Mouse (Mus musculus) liver, postnatal 0 days (tissue): Measurements from ENCODE around the gene Lifr.

Source experiments
- CTCF ChIP-seq: sonication (generic); IDR thresholded peaks from 2 replicates; pipeline ENCODE4 v1.5.1; 2016; ENCODE audit warnings: antibody characterized with exemption, low read depth
- EP300 ChIP-seq: IDR thresholded peaks from 2 replicates; pipeline ENCODE4 v1.6.1; 2016; ENCODE audit warnings: antibody characterized with exemption, low read depth, mild to moderate bottlenecking

GRCm38 (mm10) chr15:7070199-7070794, 20.1 kb upstream of the Lifr start:
- TF ChIP-seq CTCF (no peak), EP300 (peak; percentile 68)
